Mouse (Mus musculus) megakaryocyte-erythroid progenitor cell, adult 5-6 weeks (primary cell): ENCODE data around the gene Naaladl2. TPM values are rescaled to one million over a fixed set of nuclear protein-coding genes. Genes with fewer than 3 reads are reported as not detected.

ENCODE experiments used
- ATAC-seq: replicated peaks from 2 replicates; pipeline ENCODE4 v1.8.0; 2016; ENCODE audit warnings: mild to moderate bottlenecking, inconsistent platforms; ENCODE audit not compliant: severe bottlenecking, poor library complexity, low FRiP score, low TSS enrichment
- total RNA-seq, 2 experiments: library from RNA; stranded (forward) in 1 of 2; stranded (reverse) in 1 of 2; fragments of 200-1000, 215-1000 nt in 1 of 2; fragments of >200 nt in 1 of 2; fragmentation: Nextera tagmentation in 1 of 2; gene quantifications; 2 replicates each; pipeline ENCODE4 v1.2.3; 2014 to 2017

Naaladl2 gene
- total RNA-seq, 2 experiments from 2014 or later, result not detected

DNA sequence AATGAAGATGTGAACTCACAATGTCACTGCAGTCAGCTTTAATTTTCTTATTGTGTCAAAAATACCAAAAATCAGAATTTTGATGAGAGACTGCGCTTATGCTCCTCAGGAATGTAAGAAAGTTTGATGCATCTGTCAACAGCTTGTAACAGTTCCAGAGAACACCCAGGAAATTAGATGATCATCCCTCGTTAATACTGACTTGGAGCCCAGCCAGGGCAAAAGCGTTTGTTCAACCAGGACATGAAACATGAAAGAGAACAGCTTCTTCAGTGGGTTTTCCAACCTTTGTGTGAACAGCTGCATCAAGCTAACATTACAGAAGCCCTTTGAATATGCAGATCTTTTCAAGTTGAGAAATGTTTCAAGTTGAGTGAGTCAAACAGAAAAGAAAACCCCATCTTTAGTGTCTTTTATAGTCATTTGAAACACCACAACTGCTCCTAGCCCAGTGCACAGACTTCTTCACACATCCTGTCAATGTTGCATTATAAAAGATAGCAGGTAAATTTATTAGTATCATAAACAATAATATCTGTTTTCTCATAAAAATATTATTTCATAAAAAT, 424.8 kb downstream of the Naaladl2 start:
- ATAC-seq, result no peak

GRCm38 (mm10) chr3:24714770-24715169, 429.3 kb downstream of the Naaladl2 start:
- ATAC-seq, result no peak

DNA sequence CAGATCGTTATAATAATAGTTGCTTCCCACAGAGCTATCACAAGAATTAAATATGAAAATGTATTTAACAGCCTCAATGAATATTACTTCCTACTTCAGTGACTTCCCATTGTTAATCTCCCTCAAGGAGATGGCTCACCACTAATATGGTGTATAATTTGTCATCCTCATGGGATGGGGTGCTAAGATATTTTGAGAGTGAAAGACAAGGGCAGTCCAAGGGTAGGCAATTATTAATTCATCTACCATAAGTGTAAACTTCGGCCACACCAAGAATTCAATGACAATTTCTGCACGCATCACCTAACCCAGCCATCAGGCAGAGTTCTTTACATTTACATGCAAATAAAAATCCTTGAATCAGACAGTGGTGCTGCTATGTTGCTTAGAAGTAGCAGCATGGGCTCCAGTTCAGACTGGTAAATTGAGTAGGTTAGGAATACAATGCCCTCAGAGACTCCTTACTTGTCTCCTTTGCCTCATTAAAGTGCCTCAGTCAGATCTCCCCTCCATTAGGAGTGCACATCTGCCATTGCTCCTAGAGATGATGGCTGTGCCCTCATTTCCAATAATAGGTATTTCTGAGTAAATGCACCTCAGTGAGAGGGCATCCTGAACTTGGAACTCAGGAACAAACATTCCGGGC, 438.2 kb downstream of the Naaladl2 start:
- ATAC-seq, result no peak

DNA sequence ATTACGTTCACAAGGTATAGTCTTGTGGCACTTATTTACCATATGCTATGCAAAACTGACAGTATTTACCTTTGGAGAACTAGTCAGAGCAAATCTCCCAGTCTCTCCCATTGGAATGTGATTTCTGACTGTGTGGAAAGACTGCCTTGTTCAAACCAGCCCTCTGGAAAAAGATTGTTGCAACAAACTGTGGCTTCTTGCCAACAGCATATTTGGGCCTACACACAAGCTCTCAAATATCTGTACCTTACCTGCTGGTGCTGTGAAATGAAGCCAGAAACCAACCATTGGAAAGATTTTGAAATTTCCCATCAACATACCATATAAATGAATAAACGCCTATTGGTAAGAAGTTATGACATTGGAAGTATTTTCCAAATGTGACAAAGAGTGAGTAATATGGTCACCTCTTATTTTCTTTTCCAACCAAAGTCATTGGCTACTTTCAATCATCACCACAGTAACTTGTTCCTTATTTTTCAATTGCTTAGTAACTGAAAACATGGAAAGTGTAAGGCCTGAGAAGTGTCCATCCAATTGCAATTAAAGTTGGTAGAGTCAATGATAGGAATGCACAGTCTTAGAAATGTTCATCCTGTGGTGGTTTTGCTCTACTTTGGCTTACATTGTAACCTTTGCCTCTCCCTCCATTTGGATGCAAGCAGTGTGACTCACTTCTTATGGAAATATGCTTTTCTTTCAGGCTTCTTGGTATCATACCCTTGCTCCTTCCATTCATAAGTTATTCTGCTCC, 453.7 kb downstream of the Naaladl2 start:
- no peak for ATAC-seq

DNA sequence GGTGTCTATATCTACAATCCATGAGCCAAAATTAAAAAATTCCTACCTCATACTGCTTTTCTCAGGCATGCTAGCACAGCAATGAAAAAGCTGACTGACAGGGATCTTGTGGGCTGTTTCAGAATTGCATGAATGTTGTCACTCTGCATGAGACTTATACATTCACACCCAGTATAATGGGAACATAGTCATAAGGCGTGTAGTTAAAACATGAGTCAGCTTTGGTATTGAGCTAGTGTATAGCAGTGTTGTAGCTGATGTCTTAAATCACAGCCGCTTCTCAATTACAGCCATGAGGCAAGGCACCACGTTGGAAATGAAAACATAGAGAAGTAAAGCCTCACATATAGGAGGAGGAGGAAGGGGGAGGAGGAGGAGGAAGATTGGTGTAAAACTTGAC, 473.6 kb downstream of the Naaladl2 start:
- no peak for ATAC-seq

GRCm38 (mm10) chr3:24668052-24668916, 475.8 kb downstream of the Naaladl2 start:
- ATAC-seq, result no peak

- no peak for ATAC-seq
Observed at GRCm38 (mm10) chr3:24665408-24665807, 478.7 kb downstream of the Naaladl2 start.

DNA sequence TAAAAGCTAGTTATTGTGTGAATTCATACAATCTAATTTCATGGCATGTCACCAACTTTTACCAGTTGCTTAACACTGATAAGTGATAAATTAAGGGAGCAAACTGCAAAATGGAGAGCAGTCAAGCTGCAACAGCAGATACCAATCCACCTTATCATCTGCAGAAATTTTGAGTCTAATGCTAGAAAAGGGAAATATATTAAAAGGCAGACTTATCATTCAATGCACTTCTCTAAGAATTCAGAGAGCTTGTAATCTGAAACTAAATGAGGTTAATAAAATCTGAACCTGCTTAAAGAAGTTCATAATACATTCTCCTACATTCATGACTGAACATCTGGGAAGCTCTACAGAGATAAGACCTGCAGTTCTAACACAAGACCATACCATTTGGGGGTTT, 480.3 kb downstream of the Naaladl2 start:
- no peak for ATAC-seq

- no peak for ATAC-seq
Observed at GRCm38 (mm10) chr3:24630032-24630431, 514.0 kb downstream of the Naaladl2 start.

GRCm38 (mm10) chr3:24605485-24605884, 538.6 kb downstream of the Naaladl2 start:
- no peak for ATAC-seq

GRCm38 (mm10) chr3:24604791-24605320, 539.2 kb downstream of the Naaladl2 start:
- ATAC-seq, result no peak

GRCm38 (mm10) chr3:24595447-24595846, 548.6 kb downstream of the Naaladl2 start:
- no peak for ATAC-seq

- no peak for ATAC-seq
Observed at GRCm38 (mm10) chr3:24556617-24557016, 587.4 kb downstream of the Naaladl2 start.

- no peak for ATAC-seq
Observed at GRCm38 (mm10) chr3:24553701-24554100, 590.4 kb downstream of the Naaladl2 start.

GRCm38 (mm10) chr3:24552631-24553030, 591.4 kb downstream of the Naaladl2 start:
- no peak for ATAC-seq

- no peak for ATAC-seq
Observed at GRCm38 (mm10) chr3:24533775-24534458, 610.1 kb downstream of the Naaladl2 start.

- no peak for ATAC-seq
Observed at GRCm38 (mm10) chr3:24514918-24515317, 629.1 kb downstream of the Naaladl2 start.

DNA sequence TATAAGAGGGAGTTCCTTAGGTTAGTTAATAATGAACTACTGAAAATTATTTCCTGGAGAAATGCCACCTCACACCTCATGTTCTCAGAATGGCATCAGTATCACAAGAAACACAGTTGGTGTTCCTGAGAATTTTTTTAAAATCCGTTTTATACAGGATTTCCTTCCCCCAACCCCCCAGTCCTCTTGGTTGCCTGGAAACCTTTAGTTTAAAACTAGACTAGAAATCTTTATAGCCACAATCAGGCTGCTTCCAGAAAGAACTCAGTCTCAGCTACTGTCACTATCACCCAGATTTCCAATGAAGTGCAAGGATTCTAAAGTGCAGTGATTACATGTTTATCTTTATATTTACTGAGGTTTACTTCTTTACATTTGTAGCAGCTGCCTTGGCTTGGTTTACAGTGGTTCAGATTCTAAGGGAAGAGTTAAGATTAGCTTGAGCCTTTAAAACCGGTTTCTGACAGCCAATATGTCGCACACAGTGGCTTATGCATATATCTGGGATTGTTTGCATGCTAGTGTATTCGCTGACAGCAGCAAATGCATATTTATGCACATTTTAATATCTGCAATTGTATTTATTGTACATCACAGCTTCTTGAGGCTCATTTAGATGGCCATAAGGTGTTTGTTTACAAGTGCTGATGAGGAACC, 657.5 kb downstream of the Naaladl2 start:
- ATAC-seq, result no peak

DNA sequence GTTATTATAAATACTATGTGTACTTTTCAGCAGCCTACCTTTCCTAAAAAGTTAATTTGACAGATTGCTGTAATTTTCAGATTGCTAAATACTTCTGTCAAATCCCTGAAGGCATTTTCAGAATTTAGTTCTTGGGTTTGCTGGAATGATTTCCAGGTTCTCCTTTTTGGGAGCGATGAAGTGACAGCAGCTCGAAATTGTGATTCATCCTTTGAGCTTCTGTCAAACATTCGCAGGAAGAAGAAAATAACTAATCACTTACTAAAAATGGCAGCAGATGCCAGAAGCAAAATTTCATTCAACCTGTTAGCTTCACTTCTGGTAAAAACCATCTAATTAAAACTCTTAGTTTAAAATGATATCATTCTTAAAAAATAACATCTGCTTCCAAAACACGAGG, 680.1 kb downstream of the Naaladl2 start:
- no peak for ATAC-seq
